Mouse (Mus musculus) liver, adult 2 months (tissue): ENCODE measurements around the gene Ppef2.

Experiments
- CTCF ChIP-seq: fragments of 200-500 bp; IDR thresholded peaks from 2 replicates; pipeline ENCODE4 v1.5.1; 2011; ENCODE audit warnings: low read depth, low read length, control low read depth
- POLR2A ChIP-seq: fragments of 200-500 bp; IDR thresholded peaks from 2 replicates; pipeline ENCODE4 v1.6.1; 2011; ENCODE audit warnings: low read length, control low read depth; ENCODE audit not compliant: insufficient read depth; ENCODE audit errors: extremely low read depth

DNA sequence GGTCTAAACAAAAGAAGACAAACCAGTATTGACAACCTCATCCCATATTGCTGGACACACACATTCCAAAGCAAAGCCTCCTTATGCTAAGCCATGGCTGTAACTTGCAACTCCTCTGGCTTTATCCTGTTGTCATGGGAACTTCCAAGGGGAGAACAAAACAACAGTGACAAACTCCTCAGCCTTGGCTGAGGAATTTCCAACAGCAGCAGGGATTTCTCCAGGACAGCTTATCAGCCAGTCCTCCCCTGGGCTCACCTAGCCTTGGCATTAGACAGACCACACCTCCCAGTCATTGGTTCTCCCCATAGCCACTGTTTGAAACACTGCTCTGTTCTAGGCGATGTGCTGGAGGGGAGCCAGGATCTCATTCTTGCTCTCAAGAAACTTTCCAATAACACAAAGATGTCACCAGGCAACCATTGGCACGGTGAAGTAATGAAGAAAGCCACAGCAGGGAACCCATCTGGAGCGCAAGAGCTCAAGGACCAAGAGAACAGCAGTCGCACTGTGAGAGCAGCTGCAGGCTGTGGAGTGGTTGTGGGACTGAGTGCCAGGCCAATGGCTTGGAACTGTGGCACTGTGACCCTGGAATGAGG lies 7.8 kb upstream of the Ppef2 start:
- TF ChIP-seq CTCF (no peak), POLR2A (no peak)
